Mouse (Mus musculus) thymus, adult 2 months (tissue): Measurements from ENCODE around the gene Nqo1.

Source experiments
- CTCF ChIP-seq: fragments of 200-500 bp; IDR thresholded peaks from 2 replicates; pipeline ENCODE4 v1.5.1; 2012; ENCODE audit warnings: mild to moderate bottlenecking, control low read depth, low read length, moderate library complexity, borderline replicate concordance; ENCODE audit not compliant: control insufficient read depth, poor library complexity, insufficient read depth; ENCODE audit errors: extremely low read depth
- POLR2A ChIP-seq: fragments of 200-500 bp; IDR thresholded peaks from 2 replicates; pipeline ENCODE4 v1.6.1; 2012; ENCODE audit warnings: mild to moderate bottlenecking, low read length, control low read depth, moderate library complexity; ENCODE audit not compliant: control insufficient read depth, poor library complexity, insufficient read depth; ENCODE audit errors: extremely low read depth

- TF ChIP-seq POLR2A, result no peak
- no peak for TF ChIP-seq CTCF
Observed at GRCm38 (mm10) chr8:107405935-107406334, 2.9 kb upstream of the Nqo1 start.
